Mouse (Mus musculus) spleen, adult 2 months (tissue): ENCODE results near the gene Spsb1. TPM values are rescaled to one million over a fixed set of nuclear protein-coding genes. Genes with fewer than 3 reads are reported as not detected.

ENCODE experiments used
- DNase-seq, 2 experiments: peaks; one replicate each; pipeline versions ENCODE4 v3.0.0 to v3.0.0-alpha.2; 2012 to 2021; ENCODE audit warnings: low spot score in 2 of 2, low read depth in 1 of 2
- H3K27ac ChIP-seq: fragments of 200-500 bp; 2 replicates; pipeline ENCODE4 v1.5.1; 2012; ENCODE audit warnings: low read length, inconsistent platforms; ENCODE audit not compliant: insufficient read depth
- H3K27me3 ChIP-seq: fragments of 200-500 bp; 2 replicates; pipeline ENCODE4 v1.6.1; 2012; ENCODE audit warnings: mild to moderate bottlenecking, moderate library complexity, low read length, inconsistent platforms; ENCODE audit not compliant: control insufficient read depth, insufficient read depth
- H3K36me3 ChIP-seq: fragments of 200-500 bp; 2 replicates; pipeline ENCODE4 v1.6.1; 2012; ENCODE audit warnings: mild to moderate bottlenecking, low read length, inconsistent platforms; ENCODE audit not compliant: control insufficient read depth, insufficient read depth
- H3K4me1 ChIP-seq: fragments of 200-500 bp; 2 replicates; pipeline ENCODE4 v1.6.1; 2011; ENCODE audit warnings: inconsistent platforms; ENCODE audit not compliant: control insufficient read depth, insufficient read depth, insufficient read length
- H3K4me3 ChIP-seq: fragments of 200-500 bp; 2 replicates; pipeline ENCODE4 v1.5.1; 2011; ENCODE audit warnings: mild to moderate bottlenecking, inconsistent platforms; ENCODE audit not compliant: insufficient read depth, insufficient read length; ENCODE audit errors: extremely low read depth
- CTCF ChIP-seq: fragments of 200-500 bp; IDR thresholded peaks from 2 replicates; pipeline ENCODE4 v1.5.1; 2011; ENCODE audit warnings: mild to moderate bottlenecking, inconsistent platforms; ENCODE audit not compliant: insufficient read depth, insufficient read length, insufficient replicate concordance; ENCODE audit errors: extremely low read depth
- POLR2A ChIP-seq: fragments of 200-500 bp; IDR thresholded peaks from 2 replicates; pipeline ENCODE4 v1.6.1; 2011; ENCODE audit warnings: low read depth, low read length, inconsistent platforms
- WGBS: fragments of 180-500 bp; shearing (Covaris S2); methylation state at CpG from one replicate; pipeline ENCODE4 v1.1.7; 2018; 5-methylcytosine and 5-hydroxymethylcytosine counted together
- polyA plus RNA-seq: library from polyadenylated mRNA; depleted of rRNA; stranded (reverse); fragments of >200 nt; gene quantifications from 2 replicates; pipeline ENCODE4 v1.2.3, GENCODE M21; 2012

Spsb1 gene
- polyA plus RNA-seq, 1 experiment: 5.9 TPM

GRCm38 (mm10) chr4:149888156-149888555 lies 66.7 kb downstream of the Spsb1 start:
- H3K4me3 ChIP-seq: no peak overlapping the region
- H3K27ac ChIP-seq: no peak overlapping the region
- 70% methylated on average over 5 of the region's 5 CpGs for WGBS
- DNase-seq: no peak
- H3K27me3 ChIP-seq: no peaks in the 10 kb centered on the region
- peaks cover 6% of the 10 kb centered on the region; the same call in 1 of the 2 replicates for H3K4me1 ChIP-seq
- no peak for TF ChIP-seq CTCF
- TF ChIP-seq POLR2A: no peak
- no peaks in the 10 kb centered on the region for H3K36me3 ChIP-seq

- TF ChIP-seq POLR2A (no peak), CTCF (no peak)
- H3K4me1 ChIP-seq: peaks cover 6% of the 10 kb centered on the region; the same call in 1 of the 2 replicates
- 77% methylated on average over 18 of the region's 18 CpGs for WGBS
Measured at GRCm38 (mm10) chr4:149886298-149887271, 68.3 kb downstream of the Spsb1 start.

GRCm38 (mm10) chr4:149883990-149884389 lies 70.9 kb downstream of the Spsb1 start:
- no peak for TF ChIP-seq POLR2A
- TF ChIP-seq CTCF: no peak
- Histone ChIP-seq H3K4me3 (no peak overlapping the region), H3K36me3 (no peaks in the 10 kb centered on the region), H3K27me3 (no peaks in the 10 kb centered on the region), H3K4me1 (peaks cover 2% of the 10 kb centered on the region; the same call in 1 of the 2 replicates), H3K27ac (no peak overlapping the region)
- no peak for DNase-seq
- 90% methylated on average over 10 of the region's 10 CpGs for WGBS

More at GRCm38 (mm10) chr4:149886298-149887271, 68.3 kb downstream of the Spsb1 start:
- Histone ChIP-seq H3K4me3 (no peak overlapping the region), H3K27ac (no peak overlapping the region), H3K27me3 (no peaks in the 10 kb centered on the region), H3K36me3 (no peaks in the 10 kb centered on the region)
- DNase-seq: no peak

- no peak overlapping the region for H3K4me3 ChIP-seq
- peaks cover 2% of the 10 kb centered on the region; the same call in 1 of the 2 replicates for H3K4me1 ChIP-seq
- 84% methylated on average over 17 of the region's 17 CpGs for WGBS
- DNase-seq: no peak
- no peaks in the 10 kb centered on the region for H3K27me3 ChIP-seq
- no peaks in the 10 kb centered on the region for H3K36me3 ChIP-seq
- TF ChIP-seq POLR2A (no peak), CTCF (no peak)
- H3K27ac ChIP-seq: no peak overlapping the region
Measured at GRCm38 (mm10) chr4:149882139-149882916, 72.5 kb downstream of the Spsb1 start.

- TF ChIP-seq CTCF: no peak
- no peak for TF ChIP-seq POLR2A
- H3K27me3 ChIP-seq: no peaks in the 10 kb centered on the region
- H3K4me1 ChIP-seq: peaks cover 2% of the 10 kb centered on the region; the same call in 1 of the 2 replicates
- WGBS: 84% methylated on average over 5 of the region's 5 CpGs
- no peak for DNase-seq
- no peak overlapping the region for H3K27ac ChIP-seq
- no peak overlapping the region for H3K4me3 ChIP-seq
- H3K36me3 ChIP-seq: no peaks in the 10 kb centered on the region
Measured at GRCm38 (mm10) chr4:149880908-149881307, 73.9 kb downstream of the Spsb1 start.

GRCm38 (mm10) chr4:149879980-149880379 lies 74.9 kb downstream of the Spsb1 start:
- H3K36me3 ChIP-seq: no peaks in the 10 kb centered on the region
- TF ChIP-seq CTCF: no peak
- TF ChIP-seq POLR2A: no peak
- H3K27ac ChIP-seq: peak overlapping the region; percentile 30
- DNase-seq: peak in 1 of 2 experiments; percentile 35
- peaks cover 2% of the 10 kb centered on the region; the same call in 1 of the 2 replicates for H3K4me1 ChIP-seq
- WGBS: 26% methylated on average over 11 of the region's 11 CpGs
- H3K4me3 ChIP-seq: no peak overlapping the region
- H3K27me3 ChIP-seq: no peaks in the 10 kb centered on the region
